Mouse (Mus musculus): ENCODE measurements around the gene Arhgef12.
"Not testable (repeated sequence)": the region's sequence is repeated elsewhere in the genome, so short reads cannot be mapped to it uniquely, and the experiment has no call there.

Gene Arhgef12

DNA sequence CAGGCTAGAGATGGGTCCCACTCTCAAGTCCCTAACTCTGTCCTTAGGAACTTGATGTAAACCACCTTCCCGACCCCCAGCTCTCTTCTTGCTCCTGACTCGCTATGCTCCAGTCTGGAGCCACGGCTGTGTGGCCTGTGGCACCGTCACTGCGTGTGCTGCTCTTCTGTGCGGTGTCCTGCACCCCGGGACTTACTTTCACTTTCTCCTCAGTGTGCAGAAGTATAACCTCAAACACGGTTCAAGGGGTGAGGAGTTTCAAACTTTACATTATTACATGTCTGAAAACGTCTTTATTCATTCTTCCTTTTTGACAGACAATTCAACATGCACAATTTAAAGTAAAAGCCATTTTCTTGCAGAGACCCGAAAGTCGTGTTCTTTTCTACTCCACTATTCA is 111.7 kb downstream of the Arhgef12 start:
- no peak for DNase-seq

- no peak for DNase-seq
These were observed 112.3 kb downstream of the Arhgef12 start for GRCm38 (mm10) chr9:42994708-42995107.

GRCm38 (mm10) chr9:42993659-42994058 is 113.4 kb downstream of the Arhgef12 start:
- DNase-seq: no peak

- no peak for DNase-seq
These were observed 119.1 kb downstream of the Arhgef12 start for GRCm38 (mm10) chr9:42987988-42988387.

DNA sequence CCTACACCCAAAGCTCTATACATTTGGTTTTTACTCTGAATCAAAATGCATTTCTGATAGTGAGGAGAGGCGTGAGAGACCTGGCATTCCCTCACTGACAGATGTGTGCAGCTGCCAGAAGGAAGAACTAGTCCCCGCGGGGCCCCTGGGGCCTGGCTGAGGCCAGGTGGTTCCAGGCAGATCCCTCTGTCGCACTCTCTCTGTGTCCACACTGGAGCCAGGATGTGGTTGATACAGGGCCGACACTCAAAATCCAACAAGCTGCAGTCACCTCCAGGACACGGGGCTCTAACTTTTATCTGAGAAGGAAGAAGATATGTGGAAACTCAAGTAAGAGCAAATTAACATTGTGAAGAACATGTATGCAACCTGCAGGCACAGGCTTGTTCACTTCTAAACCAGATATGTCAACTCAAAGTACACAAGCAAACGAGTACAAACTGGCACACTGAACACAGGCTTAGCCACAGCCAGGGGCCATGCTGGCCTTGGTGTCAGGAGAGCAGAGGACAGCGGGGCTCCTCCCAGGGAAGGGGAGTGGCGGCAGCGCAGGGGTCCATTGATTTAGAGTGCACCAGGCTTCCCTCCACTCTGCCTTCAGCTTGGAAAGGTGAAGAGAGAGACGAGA is 138.0 kb downstream of the Arhgef12 start:
- DNase-seq: no peak

GRCm38 (mm10) chr9:42967731-42968130 is 139.3 kb downstream of the Arhgef12 start:
- DNase-seq: no peak

DNA sequence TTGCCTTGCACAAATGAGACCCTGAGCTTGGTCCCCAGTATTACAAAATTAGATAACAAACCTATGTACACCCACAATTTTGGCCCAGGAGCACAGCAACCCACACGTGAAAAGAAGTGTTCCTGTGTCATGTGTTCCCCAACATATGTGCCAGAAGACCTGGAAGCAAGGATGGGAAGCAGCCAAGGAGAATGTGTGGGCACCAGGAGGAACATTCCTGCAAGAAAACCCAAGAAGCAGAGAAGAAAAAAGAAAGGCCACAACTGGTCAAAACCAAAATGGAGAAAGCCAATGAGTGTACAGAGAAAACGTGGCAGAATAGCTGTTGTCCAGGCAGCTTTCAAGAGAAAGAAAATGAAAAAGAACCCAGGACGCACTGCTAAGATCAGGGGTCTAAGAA is 142.2 kb downstream of the Arhgef12 start:
- DNase-seq: not testable (repeated sequence)

DNA sequence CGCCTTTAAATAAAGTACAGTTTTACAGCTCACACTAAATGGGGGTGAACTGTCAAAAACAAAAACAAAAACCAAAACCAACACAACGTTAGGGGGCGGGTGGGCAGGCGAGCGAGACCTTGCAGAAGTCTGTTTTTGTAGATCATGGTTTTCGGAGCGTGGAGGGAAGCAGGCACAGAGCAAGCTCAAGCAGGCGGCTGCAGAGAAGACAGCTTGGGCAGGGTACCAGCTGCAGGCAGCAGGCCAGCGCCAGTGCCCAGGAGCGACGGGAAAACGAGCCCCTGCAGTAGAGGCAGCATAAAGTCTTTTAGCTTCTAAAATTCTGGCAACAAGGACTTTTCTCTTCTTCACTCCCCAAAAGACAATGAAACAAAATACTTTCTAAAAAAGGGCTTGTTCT is 142.7 kb downstream of the Arhgef12 start:
- no peak for DNase-seq

GRCm38 (mm10) chr9:42962506-42962905 is 144.5 kb downstream of the Arhgef12 start:
- DNase-seq: peak; percentile 36

GRCm38 (mm10) chr9:42958401-42958800 is 148.6 kb downstream of the Arhgef12 start:
- no peak for DNase-seq

- DNase-seq: no peak
These were observed 158.7 kb downstream of the Arhgef12 start for GRCm38 (mm10) chr9:42948381-42948780.

DNA sequence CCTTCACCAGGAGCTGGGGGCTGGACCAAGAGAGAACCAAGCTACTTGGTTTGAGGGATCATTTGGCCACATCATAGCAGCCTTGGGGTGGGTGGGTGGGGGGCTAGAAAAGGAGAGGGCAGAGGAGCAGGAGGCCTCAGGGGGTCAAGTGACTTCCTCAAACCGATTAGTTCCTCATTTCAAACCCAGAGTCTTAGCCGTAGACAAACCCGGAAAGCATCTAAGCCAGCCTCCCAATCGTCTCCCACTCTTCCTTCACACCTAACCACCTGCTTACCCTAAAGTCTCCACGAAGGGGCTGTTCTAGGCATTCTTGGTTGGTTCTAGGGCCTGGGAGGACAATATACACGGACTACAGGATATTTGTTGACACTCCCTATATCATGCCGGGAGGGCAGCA is 161.9 kb downstream of the Arhgef12 start:
- no peak for DNase-seq

DNA sequence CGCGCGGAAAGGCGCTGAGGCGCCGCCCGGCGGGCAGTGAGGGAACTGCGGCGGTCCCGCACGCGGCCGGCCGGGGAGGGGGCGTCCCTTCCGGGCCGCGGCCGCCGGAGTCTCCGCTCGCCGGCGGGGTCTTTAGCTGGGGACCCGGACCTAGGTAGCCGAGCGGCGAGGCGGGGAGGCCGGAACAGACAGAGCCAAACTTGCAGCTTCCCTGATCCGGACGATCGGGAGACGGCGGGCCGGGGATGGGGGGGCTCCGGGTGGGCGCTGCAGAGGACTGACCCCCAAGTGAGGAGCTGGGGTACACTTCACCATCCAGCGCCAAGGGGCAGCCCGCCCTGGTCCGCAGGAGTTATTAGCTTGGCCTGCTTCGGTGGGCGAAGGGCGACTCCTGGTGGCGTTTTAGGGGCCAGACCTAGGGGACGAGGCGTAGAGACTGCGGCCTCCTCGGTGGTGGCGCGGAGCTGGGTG is 162.5 kb downstream of the Arhgef12 start:
- peak; percentile 89 for DNase-seq

DNA sequence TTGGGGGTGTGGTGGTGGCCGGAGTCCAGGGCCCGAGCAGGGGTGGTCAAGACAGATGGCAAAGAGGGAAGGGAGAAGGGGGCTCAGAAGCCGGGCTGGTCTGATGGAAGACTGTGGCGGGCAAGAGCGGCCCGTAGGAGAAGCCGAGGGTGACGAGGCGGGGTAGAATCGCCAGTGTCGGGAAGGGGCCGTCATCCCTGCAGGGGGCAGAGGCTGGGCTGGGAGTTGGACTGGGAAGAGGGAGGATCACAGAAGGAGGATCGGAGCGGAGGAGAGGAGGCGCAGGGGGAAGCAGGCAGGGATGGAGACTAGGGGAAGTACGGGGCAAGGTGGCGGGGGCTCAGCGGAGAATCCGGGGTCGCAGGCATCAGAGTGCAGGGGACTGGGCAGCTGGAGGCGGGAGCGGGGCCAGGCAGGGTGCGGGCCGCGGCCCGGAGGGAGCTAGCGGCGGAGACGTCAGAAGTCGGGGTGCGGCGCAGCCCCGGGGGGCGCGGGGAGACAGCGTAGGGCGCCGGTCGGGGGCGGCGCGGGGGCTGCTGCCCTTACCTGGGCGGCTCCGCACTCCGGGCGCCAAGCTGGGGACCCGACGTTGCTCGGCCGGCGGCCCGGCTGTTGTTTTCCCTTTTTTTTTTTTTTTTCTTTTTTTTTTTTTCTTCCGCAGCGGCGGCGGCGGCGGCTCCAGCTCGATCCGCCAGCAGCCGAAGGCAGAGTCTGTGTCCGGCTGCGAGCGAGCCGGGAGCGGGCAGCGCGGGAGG is 163.1 kb downstream of the Arhgef12 start, which contains the start of gene Grik4:
TSS of gene Grik4 (minus strand) at position 713 of the 755 bp plus-strand sequence.
- peak; percentile 8 for DNase-seq

- no peak for DNase-seq
These were observed 163.9 kb downstream of the Arhgef12 start for GRCm38 (mm10) chr9:42943057-42943529.

DNA sequence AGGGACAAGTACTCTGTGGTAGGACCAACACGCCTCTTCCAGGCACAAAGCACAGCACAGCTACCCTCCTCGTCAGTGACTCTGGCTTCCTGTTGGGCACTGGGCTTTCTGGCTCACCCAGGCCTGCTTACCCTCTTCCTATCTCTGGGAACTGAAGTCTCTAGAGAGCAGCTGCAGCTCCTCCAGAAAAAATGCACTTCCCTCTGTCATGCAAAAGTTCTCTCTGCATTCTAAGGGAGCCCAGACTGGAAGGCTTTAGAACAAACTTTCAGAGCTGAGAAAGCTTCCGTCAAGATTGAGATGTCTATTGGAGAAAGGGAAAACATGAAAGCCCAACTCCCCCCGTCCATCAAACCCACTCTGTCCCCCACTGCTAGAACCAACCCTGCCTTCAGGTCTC is 164.9 kb downstream of the Arhgef12 start:
- DNase-seq: no peak

GRCm38 (mm10) chr9:42932146-42932545 is 174.9 kb downstream of the Arhgef12 start:
- peak; percentile 8 for DNase-seq

- no peak for DNase-seq
These were observed 179.5 kb downstream of the Arhgef12 start for GRCm38 (mm10) chr9:42927498-42927897.

- DNase-seq: no peak
These were observed 180.5 kb downstream of the Arhgef12 start for GRCm38 (mm10) chr9:42926564-42926963.

DNA sequence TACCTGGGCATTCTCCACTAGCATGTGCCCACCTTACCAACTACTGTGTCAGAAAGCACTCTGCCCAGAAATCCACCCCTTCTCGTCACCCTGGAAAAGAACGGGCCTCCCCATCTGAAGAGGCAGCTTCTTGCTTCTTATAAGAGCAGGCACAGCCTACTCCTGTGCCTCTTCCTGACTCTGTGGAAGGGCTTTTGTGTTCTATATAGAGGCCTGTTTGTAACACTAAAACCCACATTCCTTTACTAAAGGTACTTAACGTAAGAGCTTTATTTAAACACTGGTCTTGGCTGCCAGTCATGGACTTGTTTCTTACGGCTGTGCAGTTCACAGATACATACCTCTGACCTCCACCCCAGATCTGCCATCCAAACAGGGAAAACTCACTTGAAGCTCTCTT is 185.2 kb downstream of the Arhgef12 start:
- no peak for DNase-seq

GRCm38 (mm10) chr9:42920190-42920589 is 186.8 kb downstream of the Arhgef12 start:
- DNase-seq: no peak

DNA sequence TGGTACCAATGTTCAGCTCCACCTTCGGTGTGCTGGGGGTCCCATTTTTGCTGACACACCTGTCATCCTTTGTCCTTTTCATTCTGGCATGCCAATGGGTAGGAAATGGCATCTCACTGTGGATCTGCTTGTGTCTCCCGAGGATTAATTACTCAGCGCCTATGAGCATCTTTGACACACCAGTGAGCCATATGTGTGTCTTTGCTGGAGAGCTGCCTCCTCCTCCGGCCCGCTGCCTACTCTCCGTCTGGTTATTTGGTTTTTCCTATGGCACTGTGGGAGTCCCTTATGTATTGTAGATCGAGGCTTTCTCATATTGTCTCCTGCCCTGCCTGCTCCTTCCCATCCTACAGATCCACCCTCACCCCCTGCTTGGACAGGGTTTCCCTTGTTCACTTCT is 189.1 kb downstream of the Arhgef12 start:
- no peak for DNase-seq

Measured in kidney, adult 18-20 months (tissue).